Mouse (Mus musculus) retina, adult 2 months (tissue): ENCODE results near the gene Fam171b.

Source experiments
- DNase-seq: peaks from one replicate; pipeline ENCODE4 v3.0.0-alpha.2; 2012; ENCODE audit warnings: low read depth, low spot score

The Fam171b gene

GRCm38 (mm10) chr2:83812483-83813272 lies at the start of gene Fam171b:
TSS of gene Fam171b (plus strand) at chr2:83812636.
- DNase-seq: peak; percentile 74

- DNase-seq: no peak
Measured at GRCm38 (mm10) chr2:83766058-83766457, 46.4 kb upstream of the Fam171b start.

GRCm38 (mm10) chr2:83766878-83767277 lies 45.6 kb upstream of the Fam171b start:
- no peak for DNase-seq

GRCm38 (mm10) chr2:83768311-83769047 lies 44.0 kb upstream of the Fam171b start:
- no peak for DNase-seq

GRCm38 (mm10) chr2:83771155-83771812 lies 41.2 kb upstream of the Fam171b start:
- DNase-seq: no peak

- DNase-seq: no peak
Measured at GRCm38 (mm10) chr2:83791330-83792073, 20.9 kb upstream of the Fam171b start.

- no peak for DNase-seq
Measured at GRCm38 (mm10) chr2:83792102-83792501, 20.3 kb upstream of the Fam171b start.

GRCm38 (mm10) chr2:83795766-83796165 lies 16.7 kb upstream of the Fam171b start:
- no peak for DNase-seq

- DNase-seq: no peak
Measured at GRCm38 (mm10) chr2:83797902-83798497, 14.4 kb upstream of the Fam171b start.

- DNase-seq: no peak
Measured at GRCm38 (mm10) chr2:83813273-83813892, 947 bp downstream of the Fam171b start.

- DNase-seq: no peak
Measured at GRCm38 (mm10) chr2:83814009-83814408, 1.6 kb downstream of the Fam171b start.

GRCm38 (mm10) chr2:83816147-83816546 lies 3.7 kb downstream of the Fam171b start:
- no peak for DNase-seq

GRCm38 (mm10) chr2:83825161-83825560 lies 12.7 kb downstream of the Fam171b start:
- DNase-seq: no peak

GRCm38 (mm10) chr2:83828895-83829539 lies 16.6 kb downstream of the Fam171b start:
- DNase-seq: no peak

GRCm38 (mm10) chr2:83832903-83833302 lies 20.5 kb downstream of the Fam171b start:
- no peak for DNase-seq

- no peak for DNase-seq
Measured at GRCm38 (mm10) chr2:83835313-83836070, 23.1 kb downstream of the Fam171b start.

- no peak for DNase-seq
Measured at GRCm38 (mm10) chr2:83848495-83848894, 36.1 kb downstream of the Fam171b start.

GRCm38 (mm10) chr2:83853423-83853822 lies 41.0 kb downstream of the Fam171b start:
- DNase-seq: no peak

- DNase-seq: no peak
Measured at GRCm38 (mm10) chr2:83856236-83856635, 43.8 kb downstream of the Fam171b start.
